16 mouse cellular contexts compared by ENCODE assay signal in the genomic region with DNA sequence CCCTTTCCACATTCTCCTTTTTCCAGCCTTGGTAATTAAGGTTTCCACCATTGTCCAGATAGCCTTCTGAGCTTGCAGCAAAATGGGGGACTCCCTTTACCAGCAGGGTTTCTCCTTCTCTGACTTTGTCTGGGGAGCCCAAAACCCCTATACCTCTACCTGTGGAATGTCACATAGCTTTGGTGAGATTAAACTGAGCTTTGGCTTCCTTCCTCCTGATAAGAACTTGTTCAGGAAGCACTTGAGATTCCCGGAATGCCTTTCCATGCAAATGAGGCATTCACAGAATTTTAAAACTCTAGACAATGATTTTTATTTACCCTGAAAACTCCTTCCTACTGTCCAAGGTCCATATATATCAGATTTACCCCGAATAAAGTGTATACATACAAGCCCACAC.
"Had no signal": no experiment of that assay in that cellular context is flagged by ENCODE, and none has a peak within 500 bp of the region (broad histone marks: within the 10 kb centered on the region; RNA-seq: fewer than 3 reads in every experiment).

No protein-coding gene starts in this region.

- H3K4me2 ChIP-seq: limb, embryonic 13.5 days; liver, embryonic 12.5 days; liver, embryonic 15.5 days; midbrain, embryonic 13.5 days had no signal

- H3K9ac ChIP-seq: limb, embryonic 13.5 days; liver, embryonic 12.5 days; liver, embryonic 15.5 days; midbrain, embryonic 13.5 days had no signal

- H3K4me1 ChIP-seq: limb, embryonic 10.5 days; limb, embryonic 13.5 days; midbrain, embryonic 10.5 days; midbrain, embryonic 13.5 days had no signal

- H3K36me3 ChIP-seq: limb, embryonic 10.5 days; limb, embryonic 13.5 days; liver, embryonic 12.5 days; liver, embryonic 15.5 days; midbrain, embryonic 10.5 days; midbrain, embryonic 13.5 days had no signal

- H3K4me3 ChIP-seq: limb, embryonic 10.5 days; limb, embryonic 13.5 days; liver, embryonic 12.5 days; liver, embryonic 15.5 days; megakaryocyte, embryonic 14.5 days; midbrain, embryonic 10.5 days; midbrain, embryonic 13.5 days had no signal

- DNase-seq: kidney, adult 18-20 months; kidney, adult 9 months; liver; thymus, adult 18-20 months; thymus, postnatal 36 days had no signal

- H3K27ac ChIP-seq: hindbrain, postnatal 0 days; kidney, postnatal 0 days; limb, embryonic 10.5 days; limb, embryonic 13.5 days; liver, embryonic 12.5 days; liver, embryonic 15.5 days; midbrain, embryonic 10.5 days; midbrain, embryonic 13.5 days had no signal

- H3K27me3 ChIP-seq: limb, embryonic 13.5 days; liver, embryonic 12.5 days; liver, embryonic 15.5 days; megakaryocyte, embryonic 14.5 days; midbrain, embryonic 13.5 days had no signal

- H3K9me3 ChIP-seq: limb, embryonic 10.5 days had no signal

- ATAC-seq: hindbrain, postnatal 0 days; inflammation-experienced regulatory T-cells, adult 6 months; intestine, embryonic 16.5 days; liver, embryonic 12.5 days; midbrain, embryonic 13.5 days had no signal
